Mouse (Mus musculus) mouse trophoblast stem cell (cell line): ENCODE results near the gene Rita1.

Source experiments
- in situ Hi-C, 2 experiments: fragments of 300-500 bp; cut with MseI, MboI; formaldehyde crosslinking; loops; 2 replicates in 1 of 2; 3 replicates in 1 of 2; pipeline ENCODE4 v1.15.1; 2025

Rita1 gene

GRCm38 (mm10) chr5:120627515-120628300 is 15.3 kb upstream of the Rita1 start:
- in situ Hi-C loops = no loop called here

DNA sequence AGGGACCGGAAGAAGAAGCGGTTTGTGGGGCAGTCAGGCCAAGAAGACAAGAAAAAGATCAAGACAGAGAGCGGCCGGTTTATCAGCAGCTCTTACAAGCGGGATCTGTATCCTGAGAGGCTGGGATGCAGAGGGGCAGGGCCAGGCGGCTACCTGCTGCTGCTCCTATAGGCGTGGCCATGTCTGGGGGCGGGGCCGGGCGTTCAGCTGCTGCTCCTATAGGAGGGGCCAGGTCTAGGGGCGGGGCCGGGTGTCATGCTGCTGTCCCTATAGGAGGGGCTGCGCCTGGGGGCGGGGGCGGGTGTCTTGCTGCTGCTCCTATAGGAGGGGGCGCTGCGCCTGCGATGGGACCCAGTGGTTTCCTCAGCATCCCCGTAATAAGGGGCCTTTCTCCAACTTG is 14.0 kb upstream of the Rita1 start:
- in situ Hi-C loops = no loop called here

- in situ Hi-C loops = no loop called here
Measured at GRCm38 (mm10) chr5:120624427-120624826, 12.0 kb upstream of the Rita1 start.

DNA sequence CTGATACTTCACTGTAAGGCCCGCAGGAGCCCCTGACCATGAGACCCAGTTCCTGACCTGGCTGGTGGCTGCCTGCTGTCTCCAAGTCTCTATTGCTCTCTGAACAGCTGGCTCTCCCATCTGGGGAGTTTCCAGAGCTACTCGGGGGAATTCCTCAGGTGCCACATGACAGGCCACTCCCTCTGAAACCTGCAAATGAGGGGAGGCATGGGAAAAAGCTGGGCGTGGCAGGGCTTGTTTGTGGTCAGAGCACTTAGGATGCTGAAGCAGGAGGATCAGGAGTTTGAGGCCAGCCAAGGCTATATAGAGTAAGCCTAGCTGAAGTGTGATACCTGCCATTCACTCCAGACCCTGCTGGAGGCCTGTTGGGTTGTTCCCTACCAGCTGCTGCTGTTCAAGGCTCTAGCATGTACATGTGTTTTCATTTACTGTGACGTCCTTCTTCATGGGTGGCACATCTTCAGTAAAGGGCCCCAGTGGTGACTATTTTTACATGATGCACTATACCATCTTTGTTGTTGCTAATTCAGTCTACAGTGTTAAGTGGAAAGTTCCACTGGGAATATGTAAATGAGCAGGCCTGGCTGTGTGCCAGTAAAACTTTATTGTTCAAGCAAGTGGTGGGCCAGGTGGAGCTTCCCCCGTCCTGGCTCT is 9.9 kb upstream of the Rita1 start:
- in situ Hi-C loops = no loop called here

DNA sequence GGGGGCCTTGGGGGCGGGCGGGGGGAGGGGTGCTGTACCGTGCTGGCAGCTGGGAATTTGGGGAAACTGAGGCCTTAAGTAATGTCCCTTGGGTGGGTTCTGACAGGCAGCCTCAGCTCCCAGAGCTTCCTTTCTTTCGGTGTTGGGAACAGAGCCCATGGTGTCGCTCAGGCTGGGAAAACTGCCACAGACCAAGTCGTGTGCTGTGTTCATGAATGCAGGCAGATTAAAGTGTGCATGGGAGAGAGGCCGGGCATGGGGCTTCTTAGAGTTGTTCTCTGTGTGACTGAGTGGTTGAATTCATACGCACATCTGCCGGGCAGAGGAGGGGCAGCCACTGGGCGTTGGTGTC is 9.4 kb upstream of the Rita1 start:
- in situ Hi-C loops = no loop called here

DNA sequence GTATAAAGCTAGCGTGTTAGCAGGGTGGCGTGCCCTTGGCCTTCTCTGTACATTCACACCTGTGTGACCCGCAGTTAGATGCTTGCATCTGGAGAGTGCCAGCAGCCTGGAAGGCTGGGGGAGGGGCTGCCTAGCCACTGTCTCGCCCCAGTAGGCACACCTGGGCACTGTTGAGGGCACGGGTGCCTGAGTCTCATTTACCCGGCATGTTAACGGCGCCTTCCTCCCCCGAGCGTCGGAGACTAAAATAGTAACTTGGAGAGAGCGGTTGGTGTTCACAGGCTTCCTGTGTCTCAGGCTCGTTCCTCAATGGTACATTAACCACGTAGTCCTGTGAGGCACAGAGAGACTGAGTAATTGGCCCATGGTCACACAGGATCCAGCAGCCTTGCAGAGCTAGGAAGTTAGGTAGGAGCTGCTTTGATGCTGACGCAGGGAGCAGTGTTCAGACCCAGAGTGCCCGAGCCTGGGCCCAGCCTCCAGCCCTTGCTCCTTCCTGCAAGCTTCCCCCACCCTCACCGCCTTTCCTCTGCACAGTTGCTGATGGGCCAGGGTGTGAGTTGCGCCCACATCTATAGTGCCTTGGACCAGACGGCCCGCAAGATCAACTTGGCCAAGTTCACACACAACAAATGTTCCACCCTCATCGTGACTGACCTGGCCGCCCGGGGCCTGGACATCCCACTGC is 8.8 kb upstream of the Rita1 start:
- in situ Hi-C loops = no loop called here

GRCm38 (mm10) chr5:120620375-120621077 is 8.1 kb upstream of the Rita1 start:
- in situ Hi-C loops = no loop called here

- in situ Hi-C loops = loop anchor here in 1 of 2 experiments (5.0 kb wide), 1 partner anchor 53 kb away; no protein-coding TSS in a partner anchor
Measured at GRCm38 (mm10) chr5:120619201-120619600, 6.8 kb upstream of the Rita1 start.

- in situ Hi-C loops = loop anchor here in 1 of 2 experiments (5.0 kb wide), 1 partner anchor 54 kb away; no protein-coding TSS in a partner anchor
Measured at GRCm38 (mm10) chr5:120618778-120619177, 6.4 kb upstream of the Rita1 start.

DNA sequence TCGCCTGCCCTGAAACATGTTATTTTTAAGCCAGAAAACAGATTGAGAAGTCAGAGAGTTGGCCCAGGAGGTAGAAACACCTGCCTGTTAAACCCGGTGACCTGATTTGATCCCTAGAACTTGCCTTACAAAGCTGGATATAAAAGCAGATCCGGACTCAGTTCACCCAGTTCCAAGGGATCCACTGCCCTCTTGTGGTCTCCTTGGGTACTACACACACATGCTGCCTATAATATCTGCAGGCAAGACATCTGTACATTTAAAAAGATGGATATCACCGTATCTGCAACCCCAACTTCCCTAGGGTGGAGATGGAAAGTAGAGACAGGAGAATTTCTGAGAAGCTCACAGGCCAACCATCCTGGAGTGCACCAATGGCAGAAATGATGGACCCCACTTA is 3.5 kb upstream of the Rita1 start:
- in situ Hi-C loops = loop anchor here in 1 of 2 experiments (5.0 kb wide), 1 partner anchor 56 kb away; no protein-coding TSS in a partner anchor

GRCm38 (mm10) chr5:120612822-120613604 is 624 bp upstream of the Rita1 start:
- in situ Hi-C loops = no loop called here

DNA sequence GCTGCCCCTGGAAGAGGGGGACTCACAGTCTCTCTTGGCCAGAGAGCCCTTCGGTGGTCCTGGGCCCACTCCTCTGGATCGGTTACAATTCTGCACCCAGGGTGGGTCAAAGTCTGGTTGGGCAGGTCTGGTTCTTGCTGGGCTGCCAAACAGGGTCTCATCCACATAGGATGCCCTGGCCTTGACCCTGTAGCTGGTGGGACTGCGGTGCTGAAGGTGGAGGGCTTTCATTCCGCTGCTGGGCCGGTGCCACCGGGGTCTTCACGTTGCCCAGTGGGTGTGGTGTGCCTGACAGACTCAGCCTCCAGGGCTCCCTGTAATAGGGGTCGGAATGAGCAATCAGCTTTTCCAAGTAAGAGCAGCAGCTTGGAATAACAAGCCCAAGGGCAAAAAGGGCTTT is 973 bp downstream of the Rita1 start:
- in situ Hi-C loops = no loop called here

DNA sequence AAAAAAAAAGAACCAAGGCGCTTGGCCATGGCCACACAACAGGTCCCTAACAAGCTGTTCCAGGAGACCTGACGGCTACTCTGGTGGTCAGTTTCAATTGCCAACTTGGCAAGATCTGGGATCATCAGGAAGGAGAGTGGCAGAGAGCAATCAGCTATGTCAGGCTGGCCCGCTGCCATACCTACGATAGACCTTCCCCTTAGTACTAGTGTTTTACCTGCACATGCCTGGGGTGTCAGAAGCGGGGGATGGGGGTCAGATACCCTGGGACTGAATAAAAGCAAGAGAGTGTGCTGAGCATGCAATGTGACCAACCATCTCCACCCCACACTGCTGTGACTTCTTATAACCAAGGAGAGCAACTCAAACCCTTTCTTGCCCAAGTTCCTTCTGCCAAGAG is 1.5 kb downstream of the Rita1 start:
- in situ Hi-C loops = no loop called here

- in situ Hi-C loops = loop anchor here in 1 of 2 experiments (5.0 kb wide), 1 partner anchor 97 kb away; the partner anchor contains the start of gene Slc8b1
Measured at GRCm38 (mm10) chr5:120609246-120609775, 3.1 kb downstream of the Rita1 start.

GRCm38 (mm10) chr5:120607335-120607734 is 5.1 kb downstream of the Rita1 start:
- in situ Hi-C loops = loop anchor here in 1 of 2 experiments (5.0 kb wide), 1 partner anchor 95 kb away; the partner anchor contains the start of gene Slc8b1

DNA sequence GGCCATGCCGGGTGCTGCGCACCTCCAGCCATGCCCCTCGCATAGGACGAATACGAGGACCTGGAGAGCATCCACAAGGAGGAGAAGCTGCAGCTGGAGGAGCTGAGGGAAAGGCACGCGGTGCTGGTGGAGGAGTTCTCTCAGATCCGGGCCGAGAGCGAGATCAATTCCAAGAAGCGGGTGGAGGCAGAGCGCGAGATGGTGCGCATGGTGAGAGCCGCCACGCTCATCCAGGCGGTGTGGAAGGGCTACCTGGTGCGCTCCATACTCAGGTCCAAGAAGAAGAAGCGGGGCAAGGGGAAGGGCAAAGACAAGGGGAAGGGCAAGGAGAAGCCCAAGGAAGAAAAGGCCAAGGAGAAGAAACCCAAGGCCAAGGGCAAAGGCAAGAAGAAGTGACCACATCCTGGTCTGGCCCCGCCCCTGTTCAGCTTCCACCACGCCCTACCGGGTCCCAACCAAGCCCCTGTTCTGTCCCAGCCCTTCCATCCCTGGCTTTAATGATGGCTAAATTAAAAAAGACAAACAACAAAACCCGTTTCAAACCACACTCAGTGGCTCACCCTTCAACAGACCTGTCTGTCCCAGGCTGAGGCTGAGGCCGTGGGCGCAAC is 5.7 kb downstream of the Rita1 start:
- in situ Hi-C loops = loop anchor here in 1 of 2 experiments (5.0 kb wide), 1 partner anchor 94 kb away; the partner anchor contains the start of gene Slc8b1

DNA sequence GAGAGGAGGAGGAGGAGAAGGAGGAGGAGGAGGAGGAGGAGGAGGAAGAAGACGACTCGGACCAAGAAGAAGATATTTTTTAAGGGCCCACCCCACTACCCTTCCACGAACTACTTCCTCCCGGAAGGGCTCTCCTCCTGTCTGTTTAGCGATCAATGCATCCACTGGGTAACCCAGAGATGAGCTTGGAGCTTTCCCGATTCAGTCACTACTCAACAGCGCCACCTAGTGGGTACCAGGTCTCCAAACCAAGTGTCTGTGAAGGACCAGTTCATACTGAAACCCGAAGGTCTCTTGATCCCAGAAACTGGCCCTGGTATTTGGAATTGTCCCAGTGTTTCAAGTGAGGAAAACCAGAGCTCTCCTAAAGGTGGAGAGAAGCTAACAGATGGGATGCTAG is 6.7 kb downstream of the Rita1 start:
- in situ Hi-C loops = loop anchor here in 1 of 2 experiments (5.0 kb wide), 1 partner anchor 93 kb away; the partner anchor contains the start of gene Slc8b1

GRCm38 (mm10) chr5:120605241-120605661 is 7.1 kb downstream of the Rita1 start:
- in situ Hi-C loops = loop anchor here in 1 of 2 experiments (5.0 kb wide), 1 partner anchor 93 kb away; the partner anchor contains the start of gene Slc8b1

- in situ Hi-C loops = loop anchor here in 1 of 2 experiments (5.0 kb wide), 1 partner anchor 93 kb away; the partner anchor contains the start of gene Slc8b1
Measured at GRCm38 (mm10) chr5:120604839-120605238, 7.5 kb downstream of the Rita1 start.

DNA sequence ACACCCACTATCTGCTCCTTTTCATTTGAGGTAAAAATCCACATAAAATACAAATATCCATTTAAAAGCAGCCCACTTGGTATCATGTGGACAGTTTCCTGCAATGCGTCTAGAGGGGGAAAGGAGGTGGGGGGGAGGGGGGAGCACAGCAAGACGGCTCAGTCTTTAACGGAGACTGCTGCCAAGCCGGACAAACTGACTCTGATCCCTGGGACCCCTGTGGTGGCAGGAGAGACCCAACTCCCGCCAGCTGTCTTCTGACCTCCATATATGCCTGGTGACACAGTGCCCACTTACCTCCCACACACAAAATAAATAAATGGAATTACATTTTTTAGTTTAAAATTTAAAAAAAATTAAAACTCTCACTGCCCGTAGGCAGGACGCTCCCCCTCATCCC is 8.9 kb downstream of the Rita1 start:
- in situ Hi-C loops = no loop called here
